Mouse (Mus musculus) intestine, embryonic 14.5 days (tissue): ENCODE data around the gene Vwa5b2. TPM values are rescaled to one million over a fixed set of nuclear protein-coding genes. Genes with fewer than 3 reads are reported as not detected.
A peak's percentile ranks its signal among the peaks of the same experiment; 100 is the strongest.

Experiments used
- ATAC-seq: fragments of 200-750 bp; cut with Nextera tagmentation; replicated peaks from 2 replicates; pipeline ENCODE4 v1.8.0; 2017; ENCODE audit warnings: low read depth, moderate number of reproducible peaks, moderate TSS enrichment, moderate library complexity; ENCODE audit not compliant: low FRiP score, low TSS enrichment
- DNase-seq: peaks from one replicate; pipeline ENCODE4 v3.0.0-alpha.2; 2018; ENCODE audit warnings: low spot score
- H3K27ac ChIP-seq: fragments of 300-500 bp; sonication (generic); 2 replicates; pipeline ENCODE4 v1.5.1; 2014; ENCODE audit warnings: low read depth, mild to moderate bottlenecking, control low read depth
- H3K27me3 ChIP-seq: fragments of 300-500 bp; sonication (generic); replicated peaks from 2 replicates; pipeline ENCODE4 v1.6.1; 2014; ENCODE audit warnings: low read length, control low read depth; ENCODE audit not compliant: control insufficient read depth, insufficient read depth
- H3K36me3 ChIP-seq: fragments of 300-500 bp; sonication (generic); 2 replicates; pipeline ENCODE4 v1.6.1; 2014; ENCODE audit warnings: low read length, control low read depth; ENCODE audit not compliant: control insufficient read depth, insufficient read depth
- H3K4me1 ChIP-seq: fragments of 300-500 bp; sonication (generic); replicated peaks from 2 replicates; pipeline ENCODE4 v1.6.1; 2014; ENCODE audit warnings: low read length, control low read depth, mixed read lengths; ENCODE audit not compliant: control insufficient read depth, insufficient read depth
- H3K4me2 ChIP-seq: fragments of 300-500 bp; sonication (generic); 2 replicates; pipeline ENCODE4 v1.6.1; 2014; ENCODE audit warnings: low read length
- H3K4me3 ChIP-seq: fragments of 300-500 bp; sonication (generic); 2 replicates; pipeline ENCODE4 v1.5.1; 2014; ENCODE audit warnings: low read depth, low read length, control low read depth, mixed read lengths
- H3K9ac ChIP-seq: fragments of 300-500 bp; sonication (generic); 2 replicates; pipeline ENCODE4 v1.6.1; 2014; ENCODE audit warnings: mild to moderate bottlenecking, low read length
- H3K9me3 ChIP-seq: fragments of 300-500 bp; sonication (generic); 2 replicates; pipeline ENCODE4 v1.6.1; 2016; ENCODE audit warnings: low read length, control low read depth; ENCODE audit not compliant: control insufficient read depth
- WGBS: fragments of 180-500 bp; shearing (Covaris S2); extraction: QIAGEN DNeasy Blood & Tissue Kit; methylation state at CpG from one replicate; pipeline ENCODE4 v1.1.7; 2014; 5-methylcytosine and 5-hydroxymethylcytosine counted together
- polyA plus RNA-seq: library from polyadenylated mRNA; unstranded; fragments of >200 nt; fragmentation: Nextera tagmentation; extraction: Ambion mirVana; gene quantifications from 2 replicates; pipeline ENCODE4 v1.2.1, GENCODE M21; 2014

The Vwa5b2 gene
- polyA plus RNA-seq, 1 experiment from 2014 or later = 6.2 TPM

- ATAC-seq (no peak), DNase-seq (no peak)
- 81% methylated on average over 8 of the region's 8 CpGs for WGBS
- Histone ChIP-seq H3K9me3 (no peaks in the 10 kb centered on the region), H3K9ac (no peak overlapping the region), H3K4me3 (no peak overlapping the region), H3K4me1 (no peaks in the 10 kb centered on the region), H3K27ac (no peak overlapping the region), H3K4me2 (no peak overlapping the region), H3K27me3 (no peaks in the 10 kb centered on the region), H3K36me3 (no peaks in the 10 kb centered on the region)
Measured at GRCm38 (mm10) chr16:20637410-20637809, 48.1 kb downstream of the Vwa5b2 start.

GRCm38 (mm10) chr16:20638367-20638766 lies 49.1 kb downstream of the Vwa5b2 start:
- Histone ChIP-seq H3K9ac (no peak overlapping the region), H3K27me3 (no peaks in the 10 kb centered on the region), H3K4me2 (no peak overlapping the region), H3K27ac (no peak overlapping the region), H3K4me1 (no peaks in the 10 kb centered on the region), H3K36me3 (no peaks in the 10 kb centered on the region), H3K4me3 (no peak overlapping the region), H3K9me3 (no peaks in the 10 kb centered on the region)
- ATAC-seq (no peak), DNase-seq (no peak)
- WGBS = 85% methylated on average over 8 of the region's 8 CpGs

DNA sequence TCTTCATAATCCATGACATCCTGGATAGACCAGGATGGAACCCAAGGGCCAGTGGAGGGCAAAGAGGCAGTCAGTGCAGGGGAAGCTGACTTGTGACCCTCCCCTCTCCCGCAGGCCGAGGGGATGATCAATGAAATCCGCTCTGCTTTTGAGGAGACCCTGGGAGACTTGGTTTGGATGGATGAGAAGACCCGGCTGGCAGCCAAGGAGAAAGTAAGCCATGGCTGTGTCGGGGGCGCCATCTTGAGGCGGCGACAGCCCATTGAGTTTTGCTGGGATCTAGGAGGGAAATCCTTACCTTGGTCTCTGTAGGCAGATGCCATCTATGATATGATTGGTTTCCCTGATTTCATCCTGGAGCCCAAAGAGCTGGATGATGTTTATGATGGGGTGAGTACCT lies 52.9 kb downstream of the Vwa5b2 start:
- Histone ChIP-seq H3K27me3 (no peaks in the 10 kb centered on the region), H3K9ac (no peak overlapping the region), H3K9me3 (no peaks in the 10 kb centered on the region), H3K4me3 (no peak overlapping the region), H3K4me1 (no peaks in the 10 kb centered on the region), H3K4me2 (no peak overlapping the region), H3K36me3 (no peaks in the 10 kb centered on the region), H3K27ac (no peak overlapping the region)
- DNase-seq = peak; percentile 86
- 4% methylated on average over 8 of the region's 8 CpGs for WGBS
- ATAC-seq = peak; percentile 74

- no peaks in the 10 kb centered on the region for H3K36me3 ChIP-seq
- H3K4me2 ChIP-seq = no peak overlapping the region
- no peak for ATAC-seq
- H3K27me3 ChIP-seq = no peaks in the 10 kb centered on the region
- DNase-seq = no peak
- H3K27ac ChIP-seq = no peak overlapping the region
- no peak overlapping the region for H3K4me3 ChIP-seq
- no peak overlapping the region for H3K9ac ChIP-seq
- H3K9me3 ChIP-seq = no peaks in the 10 kb centered on the region
- no peaks in the 10 kb centered on the region for H3K4me1 ChIP-seq
- WGBS = 85% methylated on average over 7 of the region's 7 CpGs
Measured at GRCm38 (mm10) chr16:20643911-20644310, 54.6 kb downstream of the Vwa5b2 start.

- peak within 1 kb of the TSS; percentile 90 for H3K4me3 ChIP-seq
- peak within 1 kb of the TSS; percentile 43; the same call in 1 of the 2 replicates for H3K27ac ChIP-seq
- DNase-seq (peak; percentile 98), ATAC-seq (peak; percentile 96)
- H3K9ac ChIP-seq = peak within 1 kb of the TSS; percentile 80
- peaks cover 29% of the 10 kb centered on the region for H3K36me3 ChIP-seq
- no peaks in the 10 kb centered on the region for H3K27me3 ChIP-seq
- H3K4me1 ChIP-seq = peaks cover 9% of the 10 kb centered on the region
- peak within 1 kb of the TSS; percentile 98 for H3K4me2 ChIP-seq
- no peaks in the 10 kb centered on the region for H3K9me3 ChIP-seq
- 2% methylated on average over 46 of the region's 46 CpGs for WGBS
Measured at GRCm38 (mm10) chr16:20651076-20651946, 62.0 kb downstream of the Vwa5b2 start, which contains the start of gene Psmd2. Psmd2 (plus strand) TSS chr16:20651652.

- Histone ChIP-seq H3K9me3 (no peaks in the 10 kb centered on the region), H3K4me1 (peaks cover 9% of the 10 kb centered on the region), H3K27me3 (no peaks in the 10 kb centered on the region), H3K27ac (no peak overlapping the region), H3K4me2 (peak overlapping the region; percentile 98), H3K36me3 (peaks cover 35% of the 10 kb centered on the region), H3K4me3 (peak overlapping the region; percentile 90), H3K9ac (peak overlapping the region; percentile 80)
- DNase-seq (no peak), ATAC-seq (no peak)
- WGBS = 8% methylated on average over 12 of the region's 12 CpGs
Measured at GRCm38 (mm10) chr16:20651947-20652310, 62.7 kb downstream of the Vwa5b2 start.

DNA sequence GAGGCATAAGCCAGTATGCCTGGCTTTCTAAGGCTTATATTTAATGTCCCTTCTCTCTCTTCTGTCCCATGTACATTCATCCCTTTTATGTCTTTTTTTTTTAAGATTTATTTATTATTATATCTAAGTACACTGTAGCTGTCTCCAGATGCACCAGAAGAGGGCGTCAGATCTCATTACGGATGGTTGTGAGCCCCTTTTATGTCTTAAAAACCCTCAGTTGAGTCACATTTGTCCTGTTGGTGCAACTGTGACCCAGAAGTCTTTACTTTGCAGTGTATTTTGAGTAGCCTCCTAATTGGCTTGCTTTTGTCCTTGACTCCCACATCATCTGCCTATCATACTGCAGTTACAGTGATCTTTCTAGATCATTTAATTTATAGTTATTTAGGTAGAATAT lies 64.0 kb downstream of the Vwa5b2 start:
- DNase-seq = no peak
- peaks cover 49% of the 10 kb centered on the region for H3K36me3 ChIP-seq
- 57% methylated on average over 2 of the region's 2 CpGs for WGBS
- no peak overlapping the region for H3K9ac ChIP-seq
- H3K27ac ChIP-seq = no peak overlapping the region
- no peak overlapping the region for H3K4me2 ChIP-seq
- no peak overlapping the region for H3K4me3 ChIP-seq
- H3K27me3 ChIP-seq = no peaks in the 10 kb centered on the region
- peaks cover 9% of the 10 kb centered on the region for H3K4me1 ChIP-seq
- H3K9me3 ChIP-seq = no peaks in the 10 kb centered on the region
- ATAC-seq = no peak
